Mouse (Mus musculus): ENCODE data around the gene Ap1b1. TPM values are rescaled to one million over a fixed set of nuclear protein-coding genes. Genes with fewer than 3 reads are reported as not detected.
"Not testable (repeated sequence)": the region's sequence is repeated elsewhere in the genome, so short reads cannot be mapped to it uniquely, and the experiment has no call there.

Ap1b1 gene
- total RNA-seq, 2 experiments from 2014 or later: 41.3 to 48.7 TPM

- DNase-seq (ENCODE audit: low spot score): no peak
Measured at GRCm38 (mm10) chr11:5060756-5061412, 74.3 kb downstream of the Ap1b1 start.

GRCm38 (mm10) chr11:5061413-5062139 is 75.0 kb downstream of the Ap1b1 start:
- DNase-seq (ENCODE audit: low spot score): peak; percentile 93

GRCm38 (mm10) chr11:5062326-5062725 is 75.7 kb downstream of the Ap1b1 start:
- no peak for DNase-seq (ENCODE audit: low spot score)

GRCm38 (mm10) chr11:5062860-5063505 is 76.4 kb downstream of the Ap1b1 start:
- DNase-seq (ENCODE audit: low spot score): no peak

GRCm38 (mm10) chr11:5063561-5064281 is 77.1 kb downstream of the Ap1b1 start:
- DNase-seq (ENCODE audit: low spot score): no peak

GRCm38 (mm10) chr11:5064282-5065055 is 77.8 kb downstream of the Ap1b1 start:
- DNase-seq (ENCODE audit: low spot score): no peak

GRCm38 (mm10) chr11:5065056-5065821 is 78.6 kb downstream of the Ap1b1 start, which contains the start of gene Gas2l1:
Gene Gas2l1 (minus strand): TSS chr11:5065327.
- peak; percentile 89 for DNase-seq (ENCODE audit: low spot score)

- DNase-seq (ENCODE audit: low spot score): no peak
Measured at GRCm38 (mm10) chr11:5067063-5067462, 80.4 kb downstream of the Ap1b1 start.

- no peak for DNase-seq (ENCODE audit: low spot score)
Measured at GRCm38 (mm10) chr11:5068126-5068971, 81.7 kb downstream of the Ap1b1 start.

- no peak for DNase-seq (ENCODE audit: low spot score)
Measured at GRCm38 (mm10) chr11:5074882-5075281, 88.3 kb downstream of the Ap1b1 start.

- DNase-seq (ENCODE audit: low spot score): no peak
Measured at GRCm38 (mm10) chr11:5075760-5076159, 89.1 kb downstream of the Ap1b1 start.

GRCm38 (mm10) chr11:5076843-5077242 is 90.2 kb downstream of the Ap1b1 start:
- not testable (repeated sequence) for DNase-seq (ENCODE audit: low spot score)

- no peak for DNase-seq (ENCODE audit: low spot score)
Measured at GRCm38 (mm10) chr11:5089147-5089546, 102.5 kb downstream of the Ap1b1 start.

GRCm38 (mm10) chr11:5091706-5092105 is 105.1 kb downstream of the Ap1b1 start:
- no peak for DNase-seq (ENCODE audit: low spot score)

Small RNA genes lying within 50 kb of the gene (microRNA-seq; reads per million reads assigned to microRNA genes)
- gene Gm47296: not detected

Other genes with a start within 250 kb of the Ap1b1 start
- under 1 TPM in 1 of 2 experiments, not detected in 1; 0.16 TPM for gene Cabp7, start 240.0 kb upstream of the Ap1b1 start, total RNA-seq (2021)
- 10 to 100 TPM; 51.1 to 55.6 TPM for gene Nf2, start 137.3 kb upstream of the Ap1b1 start, total RNA-seq (2021)
- gene Nipsnap1, start 112.9 kb upstream of the Ap1b1 start, total RNA-seq (2021): under 1 TPM; 0.57 to 1.00 TPM
- gene Thoc5, start 91.5 kb upstream of the Ap1b1 start, total RNA-seq (2021): 10 to 100 TPM; 14.8 to 15.6 TPM
- gene Nefh, start 38.8 kb upstream of the Ap1b1 start, total RNA-seq (2021): not detected
- gene Rasl10a, start 71.3 kb downstream of the Ap1b1 start, total RNA-seq (2021): under 1 TPM in 1 of 2 experiments, not detected in 1; 0.21 TPM
- 1 to 10 TPM; 3.6 to 6.5 TPM for gene Gas2l1, start 78.5 kb downstream of the Ap1b1 start, total RNA-seq (2021)
- gene Rhbdd3, start 112.1 kb downstream of the Ap1b1 start, total RNA-seq (2021): 10 to 100 TPM; 29.2 to 36.9 TPM
- gene Ewsr1, start 112.4 kb downstream of the Ap1b1 start, total RNA-seq (2021): 10 to 100 TPM; 68.9 to 74.1 TPM
- gene Emid1, start 165.4 kb downstream of the Ap1b1 start, total RNA-seq (2021): 1 to 10 TPM; 7.7 to 8.9 TPM